Mouse (Mus musculus): Measurements from ENCODE around the gene Dclk3. TPM values are rescaled to one million over a fixed set of nuclear protein-coding genes. Genes with fewer than 3 reads are reported as not detected.

Gene Dclk3
- polyA plus RNA-seq, 1 experiment from 2014 or later: 1.3 TPM

DNA sequence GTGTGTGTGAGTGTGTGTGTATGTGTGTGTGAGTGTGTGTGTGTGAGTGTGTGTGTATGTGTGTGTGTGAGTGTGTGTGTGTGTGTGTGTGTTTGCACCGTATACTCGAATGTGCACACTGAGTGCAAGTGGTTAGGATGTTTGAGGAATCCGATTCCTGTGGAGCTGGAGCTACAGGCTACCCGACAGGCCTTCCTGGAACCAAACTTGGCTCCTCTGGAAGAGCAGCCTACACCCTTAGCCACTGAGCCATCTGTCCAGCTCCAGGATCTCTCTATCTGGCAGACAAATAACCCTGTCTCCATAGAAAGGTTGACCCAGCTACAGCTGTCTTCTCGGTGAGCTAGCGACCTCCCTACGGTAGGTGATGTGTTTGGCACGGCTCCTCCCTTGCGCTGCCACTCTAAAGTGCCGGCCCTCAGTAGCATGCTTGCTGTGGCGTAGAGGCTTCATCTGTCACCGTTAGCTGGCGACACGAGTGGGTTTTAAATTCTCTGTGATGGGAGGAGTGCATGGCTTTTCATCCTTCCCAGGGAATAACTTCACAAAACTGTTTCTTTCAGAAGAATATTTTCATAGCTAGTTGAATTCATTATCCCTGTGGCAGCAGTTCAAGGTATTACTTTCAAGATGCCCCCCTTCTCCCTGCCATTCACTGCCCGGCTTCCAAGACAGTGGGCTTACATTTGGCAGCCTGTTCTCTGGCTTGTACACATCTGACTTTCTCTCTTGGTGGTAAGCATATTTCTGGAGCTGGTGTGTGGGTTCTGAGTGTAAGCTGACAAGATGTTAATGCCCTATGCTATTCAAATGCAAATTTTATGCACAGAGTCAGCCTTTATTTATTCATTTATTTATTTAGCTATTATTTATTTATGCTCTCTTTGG lies 75.9 kb downstream of the Dclk3 start:
- 71% methylated on average over 15 of the region's 15 CpGs for WGBS (ENCODE audit: insufficient replicate concordance)

DNA sequence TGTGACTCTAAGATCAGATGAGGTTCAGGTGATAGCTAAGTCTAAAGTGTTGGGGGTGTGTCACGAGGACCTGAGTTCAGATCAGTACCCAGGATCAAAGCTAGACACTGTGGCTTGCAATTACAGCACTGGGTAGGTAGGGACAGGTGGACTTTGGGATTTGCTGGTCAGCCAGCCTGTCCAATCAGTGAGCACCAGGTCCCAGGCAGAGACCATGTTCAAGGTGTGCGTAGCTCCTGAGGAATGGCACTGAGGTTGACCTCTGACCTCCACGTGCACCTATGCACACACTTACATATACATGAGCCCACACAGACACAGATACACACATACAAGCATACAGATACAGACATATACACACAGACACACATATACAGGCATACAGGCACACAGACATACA lies 76.7 kb downstream of the Dclk3 start:
- Histone ChIP-seq H3K36me3 (ENCODE audit: control insufficient read depth, insufficient read depth, low read length) (no peaks in the 10 kb centered on the region), H3K4me2 (no peak overlapping the region), H3K4me3 (ENCODE audit: low read depth, low read length) (no peak overlapping the region), H3K27me3 (ENCODE audit: control insufficient read depth, insufficient read depth, low read length) (no peaks in the 10 kb centered on the region), H3K9me3 (replicated peaks; ENCODE audit: control insufficient read depth, low read length) (no peaks in the 10 kb centered on the region), H3K4me1 (ENCODE audit: control insufficient read depth, insufficient read depth, low read length) (no peaks in the 10 kb centered on the region), H3K9ac (ENCODE audit: low read depth, low read length) (no peak overlapping the region), H3K27ac (ENCODE audit: low read depth, low read length) (no peak overlapping the region)
- WGBS (ENCODE audit: insufficient replicate concordance): 81% methylated on average over 3 of the region's 3 CpGs
- ATAC-seq (replicated peaks; ENCODE audit: insufficient number of reproducible peaks, low FRiP score, low TSS enrichment): no peak

More for the DNA sequence above, 75.9 kb downstream of the Dclk3 start:
- Histone ChIP-seq H3K4me3 (ENCODE audit: low read depth, low read length) (no peak overlapping the region), H3K4me1 (ENCODE audit: control insufficient read depth, insufficient read depth, low read length) (no peaks in the 10 kb centered on the region), H3K27me3 (ENCODE audit: control insufficient read depth, insufficient read depth, low read length) (no peaks in the 10 kb centered on the region), H3K4me2 (no peak overlapping the region), H3K9me3 (replicated peaks; ENCODE audit: control insufficient read depth, low read length) (no peaks in the 10 kb centered on the region), H3K36me3 (ENCODE audit: control insufficient read depth, insufficient read depth, low read length) (no peaks in the 10 kb centered on the region), H3K9ac (ENCODE audit: low read depth, low read length) (no peak overlapping the region), H3K27ac (ENCODE audit: low read depth, low read length) (no peak overlapping the region)
- ATAC-seq (replicated peaks; ENCODE audit: insufficient number of reproducible peaks, low FRiP score, low TSS enrichment): no peak

DNA sequence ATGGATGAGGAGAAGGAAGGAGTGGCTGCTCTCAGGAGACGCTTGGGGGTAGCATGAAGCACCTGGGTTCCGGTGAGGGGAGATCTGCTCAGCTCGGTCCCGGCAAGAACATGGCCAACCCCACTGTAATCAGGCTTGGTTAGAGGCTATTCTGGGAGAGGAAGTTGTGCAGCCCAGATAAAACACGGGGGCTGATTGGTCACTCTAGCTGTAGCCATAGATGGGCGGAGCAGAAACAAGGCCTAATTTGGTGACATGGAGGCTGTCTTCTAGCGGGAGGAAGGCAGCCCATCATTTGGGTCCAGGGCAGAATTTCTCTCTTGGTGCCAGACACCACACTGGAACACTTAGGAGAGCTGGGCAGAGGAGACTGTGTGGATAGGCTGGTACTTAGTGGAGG lies 83.3 kb downstream of the Dclk3 start:
- Histone ChIP-seq H3K4me3 (ENCODE audit: low read depth, low read length) (no peak overlapping the region), H3K27ac (ENCODE audit: low read depth, low read length) (no peak overlapping the region), H3K4me2 (no peak overlapping the region), H3K36me3 (ENCODE audit: control insufficient read depth, insufficient read depth, low read length) (no peaks in the 10 kb centered on the region), H3K9me3 (replicated peaks; ENCODE audit: control insufficient read depth, low read length) (0 out of 2 replicates have a peak, but pooled peaks cover 3% of the 10 kb centered on the region), H3K4me1 (ENCODE audit: control insufficient read depth, insufficient read depth, low read length) (no peaks in the 10 kb centered on the region), H3K9ac (ENCODE audit: low read depth, low read length) (no peak overlapping the region), H3K27me3 (ENCODE audit: control insufficient read depth, insufficient read depth, low read length) (no peaks in the 10 kb centered on the region)
- WGBS (ENCODE audit: insufficient replicate concordance): 81% methylated on average over 7 of the region's 7 CpGs
- no peak for ATAC-seq (replicated peaks; ENCODE audit: insufficient number of reproducible peaks, low FRiP score, low TSS enrichment)

DNA sequence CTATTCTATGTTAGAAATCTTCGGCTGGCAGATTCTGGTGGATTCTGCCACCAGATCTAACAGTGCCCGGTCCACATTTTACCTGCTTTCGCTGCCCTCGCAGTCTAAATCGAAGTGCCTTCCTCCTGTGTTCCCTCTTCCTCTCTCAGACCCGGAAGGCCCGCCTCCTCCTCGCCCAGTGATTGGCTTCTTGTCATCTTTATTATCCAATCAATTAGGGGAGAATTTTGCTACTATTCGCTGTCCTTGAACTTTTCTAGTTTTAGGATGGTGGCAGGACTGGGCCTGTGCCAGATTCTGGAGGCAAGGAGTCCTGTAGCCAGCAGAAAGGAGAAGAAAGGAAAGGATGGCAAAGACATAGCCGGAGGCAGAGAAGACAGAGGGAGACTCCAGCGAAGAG lies 84.2 kb downstream of the Dclk3 start:
- no peaks in the 10 kb centered on the region for H3K36me3 ChIP-seq (ENCODE audit: control insufficient read depth, insufficient read depth, low read length)
- no peak overlapping the region for H3K27ac ChIP-seq (ENCODE audit: low read depth, low read length)
- no peak overlapping the region for H3K4me2 ChIP-seq
- no peak overlapping the region for H3K9ac ChIP-seq (ENCODE audit: low read depth, low read length)
- no peaks in the 10 kb centered on the region for H3K27me3 ChIP-seq (ENCODE audit: control insufficient read depth, insufficient read depth, low read length)
- H3K9me3 ChIP-seq (replicated peaks; ENCODE audit: control insufficient read depth, low read length): 0 out of 2 replicates have a peak, but pooled peaks cover 3% of the 10 kb centered on the region
- 87% methylated on average over 11 of the region's 11 CpGs for WGBS (ENCODE audit: insufficient replicate concordance)
- no peaks in the 10 kb centered on the region for H3K4me1 ChIP-seq (ENCODE audit: control insufficient read depth, insufficient read depth, low read length)
- no peak for ATAC-seq (replicated peaks; ENCODE audit: insufficient number of reproducible peaks, low FRiP score, low TSS enrichment)
- H3K4me3 ChIP-seq (ENCODE audit: low read depth, low read length): no peak overlapping the region

DNA sequence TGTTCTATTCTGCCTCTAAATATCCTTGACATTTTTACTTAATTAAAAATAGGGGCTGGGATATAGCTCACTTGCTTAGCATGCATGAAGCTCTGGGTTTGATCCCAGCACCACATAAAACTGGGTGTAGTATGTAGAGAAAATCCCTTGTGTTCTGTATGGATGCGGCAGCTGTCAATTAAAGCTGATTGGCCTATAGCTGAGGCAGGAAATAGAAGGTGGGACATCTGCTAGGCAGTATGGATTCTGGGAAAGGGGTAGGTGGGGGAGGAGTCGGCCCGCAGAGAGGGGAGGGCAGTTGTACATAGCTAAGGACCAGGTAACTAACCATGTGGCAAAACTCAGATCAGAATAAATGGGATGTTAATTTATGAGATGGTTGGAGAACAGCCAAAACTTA lies 85.0 kb downstream of the Dclk3 start:
- Histone ChIP-seq H3K27me3 (ENCODE audit: control insufficient read depth, insufficient read depth, low read length) (no peaks in the 10 kb centered on the region), H3K36me3 (ENCODE audit: control insufficient read depth, insufficient read depth, low read length) (no peaks in the 10 kb centered on the region), H3K4me1 (ENCODE audit: control insufficient read depth, insufficient read depth, low read length) (no peaks in the 10 kb centered on the region), H3K27ac (ENCODE audit: low read depth, low read length) (no peak overlapping the region), H3K4me2 (no peak overlapping the region), H3K4me3 (ENCODE audit: low read depth, low read length) (no peak overlapping the region), H3K9ac (ENCODE audit: low read depth, low read length) (no peak overlapping the region), H3K9me3 (replicated peaks; ENCODE audit: control insufficient read depth, low read length) (0 out of 2 replicates have a peak, but pooled peaks cover 3% of the 10 kb centered on the region)
- ATAC-seq (replicated peaks; ENCODE audit: insufficient number of reproducible peaks, low FRiP score, low TSS enrichment): no peak
- WGBS (ENCODE audit: insufficient replicate concordance): 95% methylated on average over 3 of the region's 3 CpGs

DNA sequence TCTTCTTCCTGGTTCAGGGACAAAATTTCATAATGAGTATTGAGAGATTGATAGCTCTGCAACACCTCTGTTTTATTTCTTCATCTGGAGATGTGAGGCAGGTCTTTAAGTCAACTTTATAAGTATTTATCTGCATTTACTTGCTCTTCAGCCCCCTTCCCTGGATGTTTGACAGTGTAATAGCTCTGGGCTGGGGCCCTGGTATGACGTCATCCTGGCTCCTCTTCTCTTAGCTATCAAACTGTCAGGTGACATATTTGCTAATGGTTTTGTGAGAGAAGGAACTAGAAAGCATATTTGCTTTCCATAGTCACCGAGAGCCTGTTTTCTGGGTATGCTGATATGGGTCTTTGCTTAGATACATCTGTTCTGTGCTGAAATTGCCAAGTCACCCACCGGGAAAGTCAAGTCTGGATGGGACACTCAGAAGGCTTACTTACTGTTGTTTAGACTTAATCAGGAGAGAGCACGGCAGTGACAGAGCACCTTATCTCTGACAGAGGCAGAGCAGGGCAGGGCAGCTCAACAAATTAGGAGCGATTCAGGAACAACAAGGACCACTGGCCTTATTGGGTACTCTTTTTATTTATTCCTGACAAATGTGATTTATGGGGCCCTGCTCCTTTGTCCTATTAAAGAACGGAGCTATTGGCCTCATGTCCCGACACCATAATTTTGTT lies 96.0 kb downstream of the Dclk3 start:
- 35% methylated on average over 7 of the region's 7 CpGs for WGBS (ENCODE audit: insufficient replicate concordance)
- peaks cover 3% of the 10 kb centered on the region; the same call in 1 of the 2 replicates for H3K4me1 ChIP-seq (ENCODE audit: control insufficient read depth, insufficient read depth, low read length)
- no peaks in the 10 kb centered on the region for H3K36me3 ChIP-seq (ENCODE audit: control insufficient read depth, insufficient read depth, low read length)
- ATAC-seq (replicated peaks; ENCODE audit: insufficient number of reproducible peaks, low FRiP score, low TSS enrichment): no peak
- no peaks in the 10 kb centered on the region for H3K27me3 ChIP-seq (ENCODE audit: control insufficient read depth, insufficient read depth, low read length)
- H3K9ac ChIP-seq (ENCODE audit: low read depth, low read length): no peak overlapping the region
- H3K4me2 ChIP-seq: no peak overlapping the region
- H3K27ac ChIP-seq (ENCODE audit: low read depth, low read length): no peak overlapping the region
- H3K9me3 ChIP-seq (replicated peaks; ENCODE audit: control insufficient read depth, low read length): no peaks in the 10 kb centered on the region
- H3K4me3 ChIP-seq (ENCODE audit: low read depth, low read length): no peak overlapping the region

DNA sequence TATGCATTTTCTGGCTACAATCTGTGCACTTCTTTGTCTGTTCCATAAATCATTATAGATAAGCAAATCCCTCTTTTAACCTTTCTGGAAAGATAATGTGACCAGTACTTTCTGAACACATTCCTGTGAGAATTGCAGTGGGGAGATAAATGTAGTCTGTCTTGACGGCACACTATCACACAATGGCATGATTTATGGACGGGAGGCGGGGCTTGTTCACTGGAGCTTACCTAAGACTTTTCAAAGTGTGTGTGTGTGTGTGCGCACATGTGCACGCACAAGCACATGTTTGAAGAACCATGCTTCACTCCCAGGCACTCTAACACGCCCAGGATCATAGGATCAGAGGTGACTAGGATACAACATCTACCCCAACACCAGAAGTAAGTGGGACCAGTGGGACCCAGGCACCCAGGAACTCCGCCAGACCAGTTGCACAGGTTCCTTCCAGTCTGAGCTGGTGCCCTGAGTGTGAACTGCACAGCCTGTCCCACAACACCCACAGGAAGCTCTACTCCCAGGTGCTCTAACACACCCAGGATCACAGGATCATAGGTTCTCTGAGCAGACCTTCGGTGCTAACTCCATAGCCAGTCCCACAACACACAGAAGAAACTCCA lies 96.7 kb downstream of the Dclk3 start:
- no peak for ATAC-seq (replicated peaks; ENCODE audit: insufficient number of reproducible peaks, low FRiP score, low TSS enrichment)

More for the DNA sequence above, 96.7 kb downstream of the Dclk3 start:
- 72% methylated on average over 8 of the region's 8 CpGs for WGBS (ENCODE audit: insufficient replicate concordance)
- no peaks in the 10 kb centered on the region for H3K27me3 ChIP-seq (ENCODE audit: control insufficient read depth, insufficient read depth, low read length)
- H3K4me3 ChIP-seq (ENCODE audit: low read depth, low read length): no peak overlapping the region
- H3K9ac ChIP-seq (ENCODE audit: low read depth, low read length): no peak overlapping the region
- H3K36me3 ChIP-seq (ENCODE audit: control insufficient read depth, insufficient read depth, low read length): no peaks in the 10 kb centered on the region
- peaks cover 3% of the 10 kb centered on the region; the same call in 1 of the 2 replicates for H3K4me1 ChIP-seq (ENCODE audit: control insufficient read depth, insufficient read depth, low read length)
- H3K9me3 ChIP-seq (replicated peaks; ENCODE audit: control insufficient read depth, low read length): no peaks in the 10 kb centered on the region
- H3K27ac ChIP-seq (ENCODE audit: low read depth, low read length): no peak overlapping the region
- no peak overlapping the region for H3K4me2 ChIP-seq

Measured in heart, embryonic 11.5 days (tissue).